Mouse (Mus musculus): ENCODE measurements around the gene E030018B13Rik.

E030018B13Rik gene

DNA sequence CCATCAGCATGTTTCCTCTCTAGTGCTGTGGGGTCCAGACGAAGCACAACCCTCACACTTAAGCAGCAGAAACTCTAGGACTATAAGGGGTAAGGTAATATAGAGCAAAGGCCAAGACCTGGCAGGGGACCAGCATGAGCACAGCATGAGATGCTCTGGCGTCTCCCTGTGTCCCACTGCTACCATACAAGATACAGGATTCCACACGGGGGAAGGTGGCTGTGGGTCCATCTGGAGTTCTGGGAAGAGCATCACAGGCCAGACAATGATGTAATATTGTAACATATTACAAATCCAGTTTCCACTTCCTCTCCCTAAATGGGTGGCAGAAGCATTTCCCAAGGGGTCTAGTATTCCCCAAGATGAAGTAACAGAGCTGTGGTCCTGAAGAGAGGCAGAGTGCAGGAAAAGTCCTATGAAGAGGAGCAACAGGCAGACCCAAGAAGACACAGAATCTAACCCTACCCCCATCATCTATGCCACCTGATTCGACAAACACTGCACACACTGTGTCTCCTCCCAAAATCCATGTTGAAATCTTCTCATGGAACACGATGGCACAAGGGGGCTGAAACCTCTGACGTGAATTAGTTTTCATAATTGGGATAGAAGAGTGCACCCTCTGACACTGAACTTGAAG lies at the start of gene E030018B13Rik:
E030018B13Rik (plus strand) TSS at position 590 of the 640 bp plus-strand sequence.
- 60% methylated on average over 6 of the region's 6 CpGs for WGBS

DNA sequence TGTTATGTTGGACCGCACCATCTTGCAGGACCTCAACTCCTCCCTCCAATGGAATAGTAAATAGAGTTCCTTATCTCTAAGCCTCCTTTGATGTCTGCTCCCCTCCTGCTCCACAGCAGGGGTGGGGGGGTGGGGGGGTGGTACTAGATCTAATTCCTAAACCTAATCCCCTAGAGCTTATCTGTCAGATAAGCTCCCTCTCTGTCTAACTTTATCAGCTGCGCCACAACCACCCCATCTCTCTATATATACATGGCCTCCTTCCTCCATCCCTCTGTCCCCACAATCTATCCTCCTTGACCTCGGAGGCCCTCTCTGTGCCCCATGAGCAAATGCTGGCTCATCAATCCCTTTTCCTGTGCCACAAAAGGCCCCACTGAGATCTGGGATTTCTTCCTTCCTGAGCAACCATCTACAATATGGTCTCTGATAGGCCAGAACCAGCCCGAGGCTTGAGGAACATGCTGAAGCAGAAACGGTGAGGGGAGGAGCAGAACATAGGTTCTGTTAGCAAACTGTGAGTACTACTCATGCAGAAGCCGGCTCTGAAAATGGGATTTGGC lies 48.2 kb upstream of the E030018B13Rik start:
- 81% methylated on average over 6 of the region's 6 CpGs for WGBS

DNA sequence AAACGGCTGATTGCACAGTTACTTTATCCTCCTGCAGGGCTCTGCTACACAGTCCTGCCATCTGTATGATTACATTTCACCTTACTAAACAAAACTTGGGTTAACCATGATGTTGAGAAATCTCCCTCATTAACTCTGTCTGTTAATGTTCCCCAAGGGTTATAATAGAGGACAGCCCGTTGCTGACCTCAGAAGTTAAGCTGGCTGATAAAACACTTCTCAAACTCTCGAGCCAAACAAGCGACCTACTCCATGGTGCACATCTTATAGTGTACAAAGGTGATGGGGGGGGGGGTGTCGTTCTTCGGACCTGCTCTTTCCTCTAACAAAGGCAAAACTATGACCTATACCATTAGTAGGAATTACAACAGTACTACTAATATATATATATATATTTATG lies 45.0 kb upstream of the E030018B13Rik start:
- WGBS: 91% methylated on average over 6 of the region's 6 CpGs

DNA sequence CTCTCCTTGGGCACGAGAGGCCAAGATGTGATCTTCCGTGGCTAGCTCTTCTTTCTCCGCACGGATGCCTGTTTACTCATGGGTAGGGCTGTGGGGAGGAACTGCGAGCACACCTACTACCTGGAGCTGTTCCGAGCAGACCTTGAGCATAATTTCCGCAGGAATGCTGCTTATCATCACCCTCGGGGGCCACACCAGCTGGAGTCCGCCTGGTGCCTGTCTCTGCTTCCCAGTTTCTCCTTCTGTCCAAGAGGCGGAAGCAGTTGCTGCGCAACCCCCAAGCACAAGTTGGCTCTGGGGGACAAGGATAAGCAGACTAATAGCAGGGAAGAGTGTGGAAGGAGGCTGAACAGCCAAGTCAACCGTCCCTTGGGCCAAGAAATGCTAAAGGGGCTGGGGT lies 42.8 kb upstream of the E030018B13Rik start:
- 87% methylated on average over 12 of the region's 12 CpGs for WGBS

DNA sequence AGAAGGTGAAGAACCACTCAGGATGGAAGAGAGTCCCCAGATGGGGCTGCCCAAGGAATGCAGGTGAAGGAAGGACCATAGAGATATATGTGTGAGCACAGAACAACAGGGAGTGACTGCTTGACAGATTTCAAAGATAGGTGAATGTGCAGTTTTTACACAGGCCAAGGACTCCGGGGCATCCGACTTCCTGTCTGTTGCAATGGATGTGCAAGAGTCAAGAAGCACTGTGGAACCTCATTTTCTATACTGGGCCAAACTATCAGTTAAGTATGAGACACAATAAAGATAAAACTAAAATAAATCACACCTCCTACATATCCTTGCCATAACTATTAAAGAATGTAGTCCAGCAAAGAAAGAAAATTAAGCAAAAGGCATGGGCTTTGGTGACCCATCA lies 40.0 kb upstream of the E030018B13Rik start:
- WGBS: 88% methylated on average over 2 of the region's 2 CpGs

DNA sequence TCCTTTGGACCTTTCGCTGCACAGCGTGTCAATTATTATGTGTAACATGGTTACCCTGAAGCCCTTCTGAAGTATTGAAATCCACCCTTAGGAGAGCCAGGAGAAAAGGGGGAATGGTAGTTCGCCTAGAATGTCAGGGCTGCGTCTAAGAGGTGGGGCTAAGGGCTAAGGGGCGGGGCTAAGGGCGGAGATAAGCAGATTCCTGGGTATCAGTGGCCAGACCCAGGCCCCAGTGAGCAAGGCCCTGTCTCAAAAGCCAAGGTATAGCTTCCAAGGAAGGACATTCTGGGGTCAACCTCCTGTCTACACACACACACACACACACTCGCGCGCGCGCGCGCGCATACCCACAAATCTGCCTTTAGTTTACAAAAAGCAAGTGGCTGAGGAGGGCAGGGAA lies 39.0 kb upstream of the E030018B13Rik start:
- WGBS: 64% methylated on average over 14 of the region's 14 CpGs

DNA sequence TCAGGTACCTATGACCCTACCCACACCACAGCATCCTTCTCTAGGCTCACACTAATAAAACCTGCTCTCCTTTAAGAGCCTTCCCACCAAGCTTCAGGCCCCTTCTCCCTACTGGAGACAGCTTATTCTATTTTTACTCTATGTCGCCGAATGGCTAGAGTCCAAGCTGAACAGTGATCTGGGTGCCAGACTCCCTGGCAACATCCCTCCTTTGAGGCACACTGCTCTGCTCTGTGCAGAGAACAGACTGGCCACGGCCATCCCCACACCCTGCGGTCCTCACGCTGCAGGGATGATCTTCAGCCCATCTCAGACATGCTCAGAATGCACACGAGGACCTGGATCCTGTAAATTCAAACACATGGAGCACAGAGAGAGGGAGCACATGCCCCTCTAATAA lies 37.1 kb upstream of the E030018B13Rik start:
- WGBS: 35% methylated on average over 6 of the region's 6 CpGs

DNA sequence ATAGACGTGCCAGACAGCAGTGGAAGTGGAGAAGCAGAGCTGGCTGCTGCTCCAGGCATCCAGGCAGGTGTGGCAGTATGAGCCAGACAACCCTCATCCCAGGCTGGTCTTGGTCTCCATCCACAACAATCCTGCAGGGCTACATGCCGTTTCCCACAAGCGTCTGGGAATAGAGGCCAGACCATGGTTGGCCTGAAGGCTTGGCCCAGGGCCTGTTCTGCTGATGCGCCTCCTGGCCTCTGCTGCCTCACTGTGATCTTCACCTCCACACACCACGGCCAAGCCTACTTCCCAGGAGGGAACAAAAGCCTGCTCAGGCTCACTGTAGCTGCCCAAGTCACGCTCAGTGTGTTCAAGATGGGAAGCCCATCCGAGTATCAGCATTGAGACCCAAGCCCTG lies 33.9 kb upstream of the E030018B13Rik start:
- 80% methylated on average over 7 of the region's 7 CpGs for WGBS

DNA sequence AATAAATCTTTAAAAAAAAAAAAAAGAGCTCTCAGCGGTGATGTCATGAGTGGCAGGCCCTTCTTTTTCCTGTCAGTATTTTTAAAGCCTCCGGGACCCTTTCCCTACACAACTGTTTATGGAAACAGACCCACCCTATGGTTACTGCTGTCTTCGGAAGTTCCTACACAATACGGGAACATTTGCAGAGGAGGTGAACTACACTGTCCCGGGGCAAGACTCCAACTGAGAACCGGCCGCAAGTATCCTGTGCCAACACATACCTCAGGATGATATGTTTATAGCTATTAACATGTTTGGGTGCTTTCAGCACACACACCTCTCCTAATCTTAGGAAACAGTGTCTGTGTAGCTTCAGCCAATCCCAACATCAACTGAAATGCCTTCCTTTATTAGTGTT lies 31.6 kb upstream of the E030018B13Rik start:
- WGBS: 71% methylated on average over 7 of the region's 7 CpGs

DNA sequence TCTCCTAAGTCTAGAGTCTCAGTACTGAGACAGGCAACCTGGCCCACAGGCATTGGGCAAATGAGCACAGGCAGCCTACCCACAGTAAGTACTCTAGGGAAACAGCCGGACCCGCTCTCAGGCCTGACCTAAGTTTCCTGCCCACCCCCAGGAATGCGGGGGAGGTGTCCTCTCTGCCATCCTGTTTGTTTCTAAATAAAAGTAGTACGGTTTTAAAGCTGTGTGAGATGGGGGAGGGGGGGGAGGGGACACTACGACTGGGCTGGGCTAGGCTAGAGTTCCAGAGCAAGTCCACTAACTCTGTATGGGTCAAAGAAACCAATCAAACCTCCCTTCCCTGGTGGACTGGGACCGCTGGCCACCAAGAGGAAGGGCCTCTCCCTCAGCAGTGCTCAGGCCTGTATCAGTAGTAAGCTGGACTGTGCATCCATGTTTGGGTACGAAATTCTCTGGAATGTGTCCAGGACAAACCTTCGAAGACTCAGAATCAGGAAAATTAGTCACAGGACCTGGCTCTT lies 29.6 kb upstream of the E030018B13Rik start:
- 42% methylated on average over 8 of the region's 8 CpGs for WGBS

DNA sequence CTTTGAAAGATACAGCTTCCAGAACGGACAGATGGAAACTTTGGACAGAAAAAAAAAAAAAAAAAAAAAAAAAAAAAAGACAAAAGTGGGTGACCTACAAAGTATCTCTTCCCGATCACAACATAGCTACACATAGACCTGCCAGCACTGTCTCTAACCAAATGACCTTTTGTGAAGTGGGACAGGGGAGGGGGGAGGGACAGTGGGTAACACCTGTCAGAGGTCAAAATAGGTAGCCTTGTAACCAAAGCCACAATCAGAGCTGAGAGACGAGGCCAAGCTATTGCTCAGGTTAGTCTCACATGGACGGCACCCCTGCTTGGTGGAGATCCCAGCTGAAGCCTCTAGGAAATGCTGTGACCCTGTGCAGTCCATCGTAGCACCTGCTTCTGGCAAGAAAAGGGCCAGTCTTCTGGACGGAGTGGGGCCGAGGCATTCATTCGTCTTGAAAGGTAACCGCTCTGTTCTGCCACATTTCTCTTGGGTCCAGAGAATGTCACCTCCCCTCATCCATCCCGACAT lies 29.0 kb upstream of the E030018B13Rik start:
- 76% methylated on average over 10 of the region's 10 CpGs for WGBS

DNA sequence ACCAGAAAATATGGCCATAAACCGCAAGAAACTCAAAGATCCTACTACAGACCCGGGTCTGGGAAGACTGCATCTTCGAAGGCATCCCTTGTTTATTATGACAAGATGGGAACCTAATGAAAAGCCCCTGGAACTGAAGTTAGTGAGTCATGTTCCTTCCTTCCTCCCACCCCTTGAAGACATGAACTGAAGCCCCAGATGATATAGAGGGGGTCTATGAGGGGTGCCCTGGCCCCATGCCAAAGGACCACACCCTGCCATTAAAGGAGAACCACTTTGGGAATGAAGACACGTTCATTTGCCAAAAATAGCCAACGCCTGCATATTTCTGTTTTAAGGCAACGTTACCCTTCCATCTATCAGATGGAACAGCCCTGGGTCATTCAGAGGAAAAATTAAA lies 28.0 kb upstream of the E030018B13Rik start:
- WGBS: 59% methylated on average over 6 of the region's 6 CpGs

DNA sequence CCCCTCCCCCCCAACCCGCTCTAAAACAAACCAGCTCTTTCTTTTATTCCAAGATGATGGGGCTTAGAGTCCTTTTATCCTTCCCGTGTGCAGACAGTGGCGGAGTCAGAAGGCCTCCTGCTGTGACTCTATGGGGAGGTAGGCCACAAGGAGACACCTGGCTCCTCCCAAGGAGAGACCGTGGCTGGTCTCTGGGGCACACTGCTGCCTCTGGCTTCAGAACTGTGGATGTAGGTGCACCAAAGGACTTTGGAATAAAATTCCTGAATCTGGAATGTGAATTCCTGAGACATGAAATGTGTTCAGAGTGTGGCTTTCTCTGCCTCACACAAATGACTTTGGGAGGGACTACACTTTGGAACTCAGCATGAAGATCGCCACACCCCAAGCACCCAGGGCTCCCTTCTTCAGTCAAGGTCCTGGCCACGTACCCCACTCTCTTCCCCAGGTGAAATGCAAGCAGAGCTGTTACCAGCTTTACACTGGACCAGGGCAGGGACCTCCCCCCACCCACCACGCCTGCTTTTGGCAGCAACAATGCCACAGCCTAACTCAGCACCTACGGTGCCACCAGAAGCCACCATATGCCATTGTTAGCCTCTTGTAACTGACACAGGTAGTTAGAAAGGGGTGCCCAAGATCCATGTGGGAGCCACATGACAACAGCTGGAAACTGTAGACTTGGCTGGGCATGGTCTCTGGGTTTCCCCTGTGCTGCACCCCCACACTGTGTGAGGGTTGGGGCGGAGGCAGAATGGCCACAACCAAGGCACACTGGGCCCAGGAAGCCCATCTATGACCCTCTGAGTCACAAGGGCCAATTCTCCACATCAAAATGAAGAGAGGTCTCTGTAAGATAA lies 27.3 kb upstream of the E030018B13Rik start:
- WGBS: 71% methylated on average over 9 of the region's 9 CpGs

DNA sequence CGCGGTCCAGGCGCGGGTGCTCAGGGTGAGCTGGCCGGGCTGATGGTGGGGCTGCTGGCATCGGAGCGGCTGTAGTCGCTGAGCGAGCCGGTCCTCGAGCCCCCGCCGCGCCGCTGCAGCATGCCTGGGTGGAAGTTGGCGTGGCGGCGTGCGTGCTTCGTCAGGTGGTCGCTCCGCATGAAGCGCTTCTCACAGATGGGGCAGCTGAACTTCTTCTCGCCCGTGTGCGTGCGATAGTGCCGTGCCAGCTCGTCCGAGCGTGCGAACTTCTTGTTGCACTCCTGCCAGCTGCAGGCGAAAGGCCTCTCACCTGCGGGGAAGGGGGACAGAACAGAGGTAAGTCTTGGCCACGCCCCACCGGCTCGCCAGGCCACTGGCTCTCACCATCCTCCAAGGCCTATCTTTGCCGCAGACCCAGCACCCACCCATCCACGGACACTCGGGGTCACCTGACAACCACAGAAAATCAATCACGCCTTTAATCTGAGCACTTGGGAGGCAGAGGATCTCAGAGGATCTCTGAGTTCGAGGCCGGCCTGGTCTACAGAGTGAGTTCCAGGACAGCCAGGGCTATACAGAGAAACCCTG lies 25.1 kb upstream of the E030018B13Rik start:
- WGBS: 79% methylated on average over 43 of the region's 43 CpGs

DNA sequence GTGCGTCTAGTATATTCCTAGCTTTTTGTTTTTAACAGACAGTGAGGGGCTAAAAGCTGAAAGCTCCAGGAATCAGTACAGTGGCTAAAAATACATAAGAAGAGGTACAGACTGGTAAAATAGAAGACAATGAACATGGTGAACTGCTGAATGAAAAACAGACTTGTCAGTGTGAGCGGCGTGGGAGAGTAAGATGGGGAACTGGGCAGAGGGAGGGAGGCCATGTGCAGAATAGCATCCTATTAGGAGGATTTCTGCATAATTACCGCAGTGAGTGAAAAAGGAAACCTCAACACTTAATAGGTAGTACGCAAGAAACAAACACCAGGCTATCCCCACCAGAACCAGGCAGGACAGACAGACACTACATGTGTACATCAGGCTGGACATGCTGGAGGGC lies 23.5 kb upstream of the E030018B13Rik start:
- 43% methylated on average over 5 of the region's 5 CpGs for WGBS

DNA sequence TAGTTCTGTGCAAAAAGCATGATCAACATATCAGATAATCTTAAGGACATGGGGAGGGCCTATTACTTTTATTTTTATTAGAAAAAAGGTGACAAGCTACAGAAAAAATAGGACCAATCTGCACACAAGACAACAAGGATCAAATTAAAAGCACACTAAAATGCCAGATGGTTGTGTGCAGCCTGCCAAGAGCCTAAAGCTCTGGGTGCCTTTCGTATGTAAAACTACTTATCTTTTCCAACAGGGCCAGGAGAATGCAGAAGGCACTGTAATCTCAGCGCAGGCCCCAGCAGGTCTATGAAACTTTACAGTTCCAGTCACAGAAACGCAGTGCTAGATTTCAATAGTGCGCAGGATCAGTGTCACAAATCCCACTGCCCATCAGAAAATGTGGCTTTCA lies 22.9 kb upstream of the E030018B13Rik start:
- 38% methylated on average over 4 of the region's 4 CpGs for WGBS

DNA sequence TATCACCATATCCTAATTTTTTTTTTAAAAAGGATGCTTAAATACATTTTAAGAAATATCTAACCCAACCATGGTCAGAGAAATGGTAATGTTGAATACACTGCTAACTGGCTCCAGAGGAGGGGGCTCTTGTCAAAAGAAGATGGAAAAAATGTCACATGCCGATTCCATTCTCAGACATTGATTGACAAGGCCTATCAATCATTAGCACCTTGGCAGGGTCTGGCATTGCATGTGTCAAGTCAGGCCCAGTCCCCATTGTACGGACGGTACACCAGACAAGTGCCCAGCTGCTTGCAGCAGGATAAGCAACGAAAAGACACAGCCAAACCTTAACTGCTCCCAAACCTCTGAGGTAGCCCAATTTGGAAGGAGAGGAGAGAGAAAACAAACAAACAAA lies 22.0 kb upstream of the E030018B13Rik start:
- WGBS: 45% methylated on average over 4 of the region's 4 CpGs

DNA sequence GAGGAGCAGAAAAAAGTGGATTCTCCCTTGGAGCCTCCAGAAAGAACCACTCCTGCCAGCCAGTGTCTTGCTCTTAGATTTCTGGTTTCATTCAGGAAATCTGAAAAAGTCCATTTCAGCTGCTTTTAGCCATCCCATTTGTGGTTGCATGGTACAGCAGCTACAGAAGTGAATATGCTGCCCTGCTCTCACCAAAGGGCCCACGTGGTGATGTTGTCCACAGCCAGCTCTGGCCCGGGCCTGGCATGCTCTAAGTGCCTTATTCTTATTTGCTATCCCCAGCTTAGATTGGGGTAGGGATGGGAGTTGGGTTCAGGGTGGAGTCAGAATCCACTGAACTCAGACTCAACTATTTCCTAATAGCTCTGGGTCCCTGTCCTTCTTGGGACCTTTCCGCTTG lies 21.4 kb upstream of the E030018B13Rik start:
- 59% methylated on average over 3 of the region's 3 CpGs for WGBS

DNA sequence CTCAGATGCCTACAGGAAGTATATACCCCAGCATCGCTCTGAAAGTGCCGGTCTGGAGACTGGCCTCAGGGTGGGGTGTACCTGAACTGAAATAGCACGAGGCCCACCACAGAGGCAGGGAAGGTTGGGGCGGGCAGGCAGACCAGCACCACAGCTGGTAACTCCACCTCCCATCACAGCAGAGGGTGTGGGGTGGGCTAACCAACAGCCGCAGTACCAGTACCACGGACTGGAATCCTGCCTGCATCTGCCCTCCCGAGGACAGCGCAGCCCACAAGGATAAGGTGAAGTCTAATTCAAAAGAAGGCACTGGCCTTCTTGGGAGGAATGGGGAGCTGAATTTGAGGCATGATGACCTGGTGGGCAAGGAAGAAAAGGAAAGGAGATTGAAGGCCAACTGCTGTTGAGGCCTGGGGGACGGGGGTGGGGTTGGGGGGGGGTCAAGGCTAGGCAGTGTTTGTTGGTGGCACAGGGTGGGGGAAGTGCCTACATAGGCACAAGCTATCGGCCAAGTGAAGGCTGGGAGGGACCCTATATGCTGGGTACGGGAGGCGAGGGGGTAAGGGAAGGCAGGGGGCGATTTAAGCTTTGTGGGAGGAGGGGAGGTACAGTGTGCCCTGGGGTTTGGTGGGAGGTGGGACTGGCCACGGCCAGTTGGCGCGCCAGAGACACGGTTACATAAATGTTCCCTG lies 20.2 kb upstream of the E030018B13Rik start:
- 23% methylated on average over 17 of the region's 17 CpGs for WGBS

DNA sequence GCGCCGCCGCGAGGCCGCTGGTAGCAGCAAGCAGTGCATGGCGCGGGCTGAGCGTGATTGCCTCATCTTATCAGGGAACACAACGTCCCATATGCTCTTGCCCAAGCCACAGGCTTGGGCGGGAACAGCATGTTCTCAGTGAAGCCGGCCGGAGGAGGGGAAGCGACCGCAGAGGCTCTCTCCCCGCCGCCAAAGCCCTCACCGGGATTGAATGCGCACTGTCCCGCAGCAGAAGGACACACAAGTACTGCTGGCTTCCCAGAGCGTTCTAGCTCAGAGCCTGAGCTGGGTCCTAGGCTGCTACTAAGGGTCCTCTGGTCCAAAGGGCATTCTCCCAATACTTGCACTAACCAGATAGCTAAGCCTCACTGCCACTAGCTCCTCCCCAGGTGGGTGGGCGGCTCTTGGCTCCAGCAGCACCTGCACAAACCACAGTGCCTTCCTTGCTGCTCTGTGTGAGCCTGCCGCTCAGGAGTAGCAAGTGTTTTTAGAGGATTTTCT lies 19.6 kb upstream of the E030018B13Rik start:
- 2% methylated on average over 22 of the region's 22 CpGs for WGBS

DNA sequence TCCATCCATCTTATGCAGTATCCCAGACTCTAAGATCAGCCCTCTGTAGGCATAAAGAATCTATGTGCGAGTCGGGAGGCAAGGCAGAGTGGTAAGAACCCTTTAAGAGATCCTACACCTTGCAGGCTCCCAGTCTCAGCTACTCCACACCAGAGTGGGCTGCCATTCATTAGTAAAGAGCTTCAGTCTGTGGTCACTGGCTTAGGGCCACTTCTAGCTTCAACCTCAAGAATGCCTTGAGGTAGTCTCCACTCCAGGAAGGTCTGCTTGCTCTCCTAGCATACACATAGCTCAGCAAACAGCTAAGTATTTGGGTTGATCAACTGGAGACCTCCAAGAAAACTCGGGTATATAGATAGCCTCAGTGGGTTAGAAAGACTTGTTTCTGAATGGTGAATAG lies 19.0 kb upstream of the E030018B13Rik start:
- 32% methylated on average over 3 of the region's 3 CpGs for WGBS

Data from cerebral cortex, adult 2 months (tissue).